Mouse (Mus musculus): ENCODE results near the gene Pmvk. TPM values are rescaled to one million over a fixed set of nuclear protein-coding genes. Genes with fewer than 3 reads are reported as not detected.

Pmvk gene
- polyA plus RNA-seq (2017; shearing (Covaris generic)) = 18.5 TPM

GRCm38 (mm10) chr3:89454401-89455177 is at the start of gene Pmvk:
Pmvk (plus strand) TSS chr3:89454541.

GRCm38 (mm10) chr3:89411490-89412393 is 42.6 kb upstream of the Pmvk start, which contains the start of gene Flad1:
Flad1 (minus strand) TSS chr3:89411870.

GRCm38 (mm10) chr3:89418170-89418860 is 36.0 kb upstream of the Pmvk start, which contains the start of the genes Cks1b and Shc1:
Cks1b (minus strand) TSS chr3:89418383.
Shc1 (plus strand) TSS chr3:89418443.

DNA sequence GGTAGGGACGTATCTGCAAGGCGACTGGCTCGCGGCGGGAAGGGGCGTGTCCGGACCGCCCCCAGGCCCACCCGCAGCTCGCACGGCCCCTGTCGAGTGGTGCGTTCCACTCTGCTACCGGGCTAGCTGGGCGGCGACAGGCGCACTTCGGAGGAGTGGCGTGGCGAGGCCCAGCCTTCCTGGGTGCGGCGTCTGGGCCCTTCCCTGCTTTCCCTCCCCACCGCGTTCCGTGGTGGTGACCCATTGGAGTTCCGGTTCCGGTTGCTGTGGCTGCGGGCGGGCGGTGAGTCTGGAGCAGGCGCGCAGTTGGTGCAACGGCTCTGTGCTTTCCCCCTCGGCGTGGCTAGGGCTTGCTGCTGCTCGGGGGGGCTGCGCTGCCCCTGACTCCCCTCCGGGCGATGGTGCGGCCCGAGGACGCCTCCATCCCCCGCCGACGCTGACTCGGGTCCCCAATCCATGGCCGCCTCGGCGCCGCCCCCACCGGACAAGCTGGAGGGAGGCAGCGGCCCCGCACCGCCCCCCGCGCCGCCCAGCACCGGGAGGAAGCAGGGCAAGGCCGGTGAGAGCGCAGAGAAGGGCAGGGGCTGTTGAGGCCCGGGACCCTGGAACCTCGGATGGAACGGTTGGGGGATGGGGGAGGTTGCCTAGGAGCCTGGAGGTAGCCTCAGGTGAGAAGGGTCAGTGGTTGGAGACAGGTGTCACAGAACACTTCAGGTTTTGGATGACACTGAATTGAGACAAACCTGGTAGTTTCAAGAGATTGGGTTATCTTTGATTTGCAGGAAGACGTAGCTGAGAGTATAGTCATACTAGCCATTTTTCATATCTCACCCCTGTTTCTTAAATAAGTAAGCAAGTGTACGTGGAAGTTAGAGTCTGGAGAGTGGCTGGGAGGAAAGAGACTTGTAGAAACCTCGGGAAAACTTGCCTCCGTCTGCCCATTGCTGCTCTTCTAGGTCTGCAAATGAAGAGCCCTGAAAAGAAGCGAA is 23.9 kb upstream of the Pmvk start, which contains the start of gene Pygo2:
Gene Pygo2, plus strand, starts transcription at position 44 of the 989 bp plus-strand sequence.

GRCm38 (mm10) chr3:89436176-89437113 is 17.9 kb upstream of the Pmvk start, which contains the start of gene Pbxip1:
Pbxip1 (plus strand) TSS chr3:89436706.

Other genes with a start within 250 kb of the Pmvk start
- gene Thbs3, start 239.4 kb upstream of the Pmvk start, polyA plus RNA-seq (2017; shearing (Covaris generic)) = 1.9 TPM
- gene Mtx1, start 227.5 kb upstream of the Pmvk start, polyA plus RNA-seq (2017; shearing (Covaris generic)) = 142 TPM
- 2.4 TPM for gene Muc1, start 225.5 kb upstream of the Pmvk start, polyA plus RNA-seq (2017; shearing (Covaris generic))
- gene Krtcap2, start 208.6 kb upstream of the Pmvk start, polyA plus RNA-seq (2017; shearing (Covaris generic)) = 262 TPM
- gene Trim46, start 208.2 kb upstream of the Pmvk start, polyA plus RNA-seq (2017; shearing (Covaris generic)) = 6.1 TPM
- gene Dpm3, start 195.2 kb upstream of the Pmvk start, polyA plus RNA-seq (2017; shearing (Covaris generic)) = 107 TPM
- gene Slc50a1, start 184.0 kb upstream of the Pmvk start, polyA plus RNA-seq (2017; shearing (Covaris generic)) = 284 TPM
- gene Efna1, start 173.4 kb upstream of the Pmvk start, polyA plus RNA-seq (2017; shearing (Covaris generic)) = not detected
- gene Efna3, start 131.6 kb upstream of the Pmvk start, polyA plus RNA-seq (2017; shearing (Covaris generic)) = not detected
- gene Efna4, start 116.5 kb upstream of the Pmvk start, polyA plus RNA-seq (2017; shearing (Covaris generic)) = 0.84 TPM
- 18.6 TPM for gene Adam15, start 104.5 kb upstream of the Pmvk start, polyA plus RNA-seq (2017; shearing (Covaris generic))
- gene Dcst2, start 92.6 kb upstream of the Pmvk start, polyA plus RNA-seq (2017; shearing (Covaris generic)) = 0.12 TPM
- gene Dcst1, start 89.3 kb upstream of the Pmvk start, polyA plus RNA-seq (2017; shearing (Covaris generic)) = 0.74 TPM
- gene Zbtb7b, start 59.8 kb upstream of the Pmvk start, polyA plus RNA-seq (2017; shearing (Covaris generic)) = 56.8 TPM
- gene Lenep, start 51.7 kb upstream of the Pmvk start, polyA plus RNA-seq (2017; shearing (Covaris generic)) = 1.2 TPM
- 68.8 TPM for gene Flad1, start 42.7 kb upstream of the Pmvk start, polyA plus RNA-seq (2017; shearing (Covaris generic))
- 31.7 TPM for gene Cks1b, start 36.2 kb upstream of the Pmvk start, polyA plus RNA-seq (2017; shearing (Covaris generic))
- gene Shc1, start 36.1 kb upstream of the Pmvk start, polyA plus RNA-seq (2017; shearing (Covaris generic)) = 98.3 TPM
- gene Pygo2, start 24.3 kb upstream of the Pmvk start, polyA plus RNA-seq (2017; shearing (Covaris generic)) = 42.2 TPM
- 190 TPM for gene Pbxip1, start 17.8 kb upstream of the Pmvk start, polyA plus RNA-seq (2017; shearing (Covaris generic))
- gene Kcnn3, start 65.6 kb downstream of the Pmvk start, polyA plus RNA-seq (2017; shearing (Covaris generic)) = not detected